Comparison of ENCODE assay signal across 14 mouse cellular contexts in the genomic region with DNA sequence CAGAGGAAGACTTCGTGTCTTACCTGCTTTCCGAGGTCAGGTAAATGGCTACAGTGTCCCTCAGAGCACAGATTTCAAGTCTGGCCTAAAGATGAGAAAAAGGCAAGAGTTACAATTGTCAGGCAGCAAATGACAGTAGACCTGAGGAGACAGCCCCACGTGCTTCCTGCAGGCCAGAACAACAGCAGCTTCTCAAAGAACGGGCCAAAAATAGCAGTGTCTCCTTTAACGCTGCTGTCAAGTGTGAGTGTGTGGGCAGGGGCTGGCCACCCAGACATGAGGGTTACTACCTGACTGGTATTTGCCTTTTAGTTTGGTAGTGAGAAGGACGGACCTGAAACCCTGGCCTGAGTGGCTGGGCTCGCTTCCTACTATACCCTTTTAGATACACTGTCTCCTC.
"Had no signal": no experiment of that assay in that cellular context is flagged by ENCODE, and none has a peak within 500 bp of the region (broad histone marks: within the 10 kb centered on the region; RNA-seq: fewer than 3 reads in every experiment).

No protein-coding gene starts in this region.

- H3K4me1 ChIP-seq: limb, embryonic 15.5 days; liver, embryonic 12.5 days; lung, embryonic 15.5 days; midbrain, embryonic 10.5 days had no signal

- DNase-seq: kidney, adult 11 months; kidney, adult 9 months; kidney, postnatal 36 days; layer of hippocampus, adult 9-11 months; layer of hippocampus, postnatal 36 days; lung, postnatal 14 days; midbrain, embryonic 14.5 days; spleen, adult 18-20 months; thymus, postnatal 4 days had no signal

- H3K27ac ChIP-seq: kidney, postnatal 0 days; limb, embryonic 15.5 days; liver, embryonic 12.5 days; lung, embryonic 15.5 days; midbrain, embryonic 10.5 days had no signal

- H3K27me3 ChIP-seq: limb, embryonic 15.5 days; liver, embryonic 12.5 days; lung, embryonic 15.5 days had no signal

- ATAC-seq: liver, embryonic 12.5 days had no signal

- H3K4me3 ChIP-seq: limb, embryonic 15.5 days; liver, embryonic 12.5 days; lung, embryonic 15.5 days; midbrain, embryonic 10.5 days had no signal
